Mouse (Mus musculus): ENCODE measurements around the gene Lats2. TPM values are rescaled to one million over a fixed set of nuclear protein-coding genes. Genes with fewer than 3 reads are reported as not detected.

Gene Lats2
- polyA plus RNA-seq (2012; rRNA removed), result 10.4 and 12.7 TPM in 2 replicates

GRCm38 (mm10) chr14:57758237-57758636, at the start of gene Lats2:
Lats2 (minus strand) TSS chr14:57758388.

GRCm38 (mm10) chr14:57797991-57798931, 40.1 kb upstream of the Lats2 start, which contains the start of gene Sap18:
Sap18 (plus strand) TSS chr14:57798180.

GRCm38 (mm10) chr14:57746001-57746771, 12.0 kb downstream of the Lats2 start, which contains the start of gene Gm49361:
Gm49361 (minus strand) TSS chr14:57746103.

DNA sequence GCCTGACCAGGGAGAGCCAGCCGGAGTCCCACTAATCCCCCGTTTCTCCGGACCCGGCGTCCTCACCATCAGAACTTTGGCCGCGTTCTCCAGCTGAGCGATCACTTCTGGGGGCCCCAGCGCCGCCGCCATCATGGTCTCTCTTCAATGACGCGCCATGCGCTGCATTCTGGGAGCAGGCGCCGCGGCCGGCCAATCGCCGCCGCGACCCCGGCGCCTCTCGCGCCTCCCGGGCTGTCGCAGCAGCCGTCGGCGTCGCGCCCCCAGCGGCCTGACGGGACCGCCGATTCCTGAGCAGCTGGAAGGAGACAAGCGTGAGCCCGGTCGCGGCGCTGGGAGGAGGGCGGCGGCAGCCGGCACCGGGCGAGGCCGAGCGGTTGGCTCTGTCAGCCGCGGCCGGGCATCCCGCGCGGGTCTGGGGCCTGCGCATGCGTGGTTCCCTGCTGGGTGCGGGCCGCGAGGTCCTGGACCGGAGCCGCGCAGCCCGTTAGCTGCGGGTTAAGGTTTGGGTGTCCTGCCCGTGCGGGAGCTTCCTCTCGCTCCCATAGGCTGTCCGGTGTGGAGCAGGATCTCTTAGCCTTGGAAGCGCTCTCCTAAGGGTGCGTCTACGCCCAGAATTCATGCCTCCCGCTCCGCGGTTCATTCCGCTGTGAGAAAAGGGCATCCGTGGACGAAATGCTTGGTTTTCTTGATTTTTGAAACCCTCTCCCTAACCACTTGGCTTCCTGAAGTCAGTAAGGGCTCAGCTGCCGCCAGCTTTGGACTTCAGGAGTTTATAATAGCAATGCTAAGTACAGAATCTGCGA, 93.2 kb downstream of the Lats2 start, which contains the start of gene Xpo4:
TSS of gene Xpo4 (minus strand) at position 609 of the 806 bp plus-strand sequence.

Other genes with a start within 250 kb of the Lats2 start
- 19.0 and 22.9 TPM in 2 replicates for gene Il17d, start 233.6 kb downstream of the Lats2 start, polyA plus RNA-seq (2012; rRNA removed)
- 41.7 and 42.2 TPM in 2 replicates for gene Eef1akmt1, start 186.8 kb downstream of the Lats2 start, polyA plus RNA-seq (2012; rRNA removed)
- 9.0 and 9.6 TPM in 2 replicates for gene Xpo4, start 93.0 kb downstream of the Lats2 start, polyA plus RNA-seq (2012; rRNA removed)
- gene Gm49361, start 12.3 kb downstream of the Lats2 start, polyA plus RNA-seq (2012; rRNA removed), result not detected in 2 replicates
- 36.4 and 38.7 TPM in 2 replicates for gene Sap18, start 39.8 kb upstream of the Lats2 start, polyA plus RNA-seq (2012; rRNA removed)
- 7.8 and 9.8 TPM in 2 replicates for gene Ska3, start 67.8 kb upstream of the Lats2 start, polyA plus RNA-seq (2012; rRNA removed)
- gene Mrpl57, start 67.8 kb upstream of the Lats2 start, polyA plus RNA-seq (2012; rRNA removed), result 73.4 and 76.6 TPM in 2 replicates
- gene Zdhhc20, start 131.9 kb upstream of the Lats2 start, polyA plus RNA-seq (2012; rRNA removed), result 27.0 and 27.5 TPM in 2 replicates
- gene Micu2, start 240.9 kb upstream of the Lats2 start, polyA plus RNA-seq (2012; rRNA removed), result 39.1 and 39.7 TPM in 2 replicates

Measured in central nervous system, embryonic 14 days (tissue).